Mouse (Mus musculus): ENCODE measurements around the gene Rgsl1. TPM values are rescaled to one million over a fixed set of nuclear protein-coding genes. Genes with fewer than 3 reads are reported as not detected.
A peak's percentile ranks its signal among the peaks of the same experiment; 100 is the strongest.
"Not testable (repeated sequence)": the region's sequence is repeated elsewhere in the genome, so short reads cannot be mapped to it uniquely, and the experiment has no call there.

Gene Rgsl1
- total RNA-seq, 2 experiments from 2014 or later, result 1.2 to 1.6 TPM

DNA sequence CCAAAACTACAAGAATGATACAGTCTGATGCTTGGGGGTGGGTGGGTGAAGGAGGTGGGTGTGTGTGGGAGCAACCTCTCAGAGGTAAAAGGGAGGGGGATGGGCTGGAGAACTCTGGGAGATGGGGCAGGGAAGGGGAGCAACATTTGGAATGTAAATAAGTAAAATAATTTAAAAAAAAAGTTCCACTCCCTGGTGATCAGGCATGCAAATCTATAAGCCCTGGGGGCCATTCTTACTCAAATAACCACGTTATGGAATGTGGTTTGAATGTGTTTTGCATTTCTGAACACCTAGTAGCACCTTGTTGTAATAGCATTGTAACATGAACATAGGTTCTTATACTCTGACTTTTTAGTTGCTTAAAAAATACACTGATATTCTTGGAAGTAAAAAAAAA is 60.6 kb downstream of the Rgsl1 start:
- DNase-seq (ENCODE audit: low spot score in 2 of 2), result no peak
- intact Hi-C loops (cut with DNase I), result no loop called here

DNA sequence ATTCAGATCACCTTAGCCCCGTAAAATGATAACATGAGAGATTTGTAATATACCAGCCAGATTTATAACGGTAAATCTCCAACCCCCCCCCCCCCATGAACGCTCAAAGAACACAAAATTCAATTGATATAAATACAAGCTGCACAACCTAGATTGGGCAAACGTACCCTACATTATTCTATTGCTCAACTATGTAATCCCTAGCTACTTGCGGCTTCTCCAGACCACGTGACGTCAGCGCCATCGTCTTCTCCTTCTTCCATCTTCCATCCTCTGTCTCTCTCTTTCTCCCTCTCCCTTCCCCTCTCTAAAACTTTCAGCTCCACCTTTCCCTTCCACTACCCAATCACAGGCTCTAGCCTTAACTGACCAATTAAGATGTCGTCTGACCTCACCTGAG is 65.7 kb downstream of the Rgsl1 start:
- intact Hi-C loops (cut with DNase I), result no loop called here
- DNase-seq (ENCODE audit: low spot score in 2 of 2), result no peak

DNA sequence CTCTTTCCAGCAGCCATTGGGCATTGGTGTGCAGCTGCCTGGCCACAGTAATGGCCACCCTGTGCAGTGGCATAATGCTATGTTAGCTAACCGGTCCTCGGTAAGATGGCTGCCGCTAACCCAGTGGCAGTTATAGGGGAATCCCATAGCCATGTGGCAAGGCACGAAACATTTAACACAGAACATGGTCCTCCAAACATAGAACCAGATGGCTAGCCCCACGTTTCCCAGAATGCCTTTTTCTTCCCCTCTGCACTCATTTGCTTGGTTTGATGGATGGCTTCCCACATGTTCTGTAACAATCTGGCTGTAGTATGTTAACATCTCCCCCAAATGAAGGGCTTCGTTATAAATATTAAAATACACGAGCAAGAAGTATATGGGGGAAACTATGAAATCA is 67.7 kb downstream of the Rgsl1 start:
- intact Hi-C loops (cut with DNase I), result no loop called here
- DNase-seq (ENCODE audit: low spot score in 2 of 2), result no peak

DNA sequence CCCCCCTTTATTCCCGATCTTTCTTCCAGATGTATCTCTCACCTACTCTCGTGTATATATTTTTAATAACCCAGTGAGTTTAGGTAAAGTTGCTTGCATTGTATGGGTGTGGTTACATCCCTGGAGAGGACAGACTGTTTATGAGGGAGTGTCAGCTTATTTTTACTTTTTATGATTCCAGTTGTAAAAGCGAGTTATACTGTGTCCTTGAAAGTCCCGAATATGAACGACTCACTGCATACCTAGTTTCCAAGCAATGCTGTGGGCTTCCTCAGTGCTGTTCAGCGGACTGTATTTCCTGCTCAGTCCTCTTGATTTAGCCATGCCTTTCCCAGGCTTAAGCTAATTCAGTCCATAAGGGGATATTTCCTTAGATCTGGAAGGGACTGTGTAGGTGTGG is 68.8 kb downstream of the Rgsl1 start:
- intact Hi-C loops (cut with DNase I), result no loop called here
- no peak for DNase-seq (ENCODE audit: low spot score in 2 of 2)

DNA sequence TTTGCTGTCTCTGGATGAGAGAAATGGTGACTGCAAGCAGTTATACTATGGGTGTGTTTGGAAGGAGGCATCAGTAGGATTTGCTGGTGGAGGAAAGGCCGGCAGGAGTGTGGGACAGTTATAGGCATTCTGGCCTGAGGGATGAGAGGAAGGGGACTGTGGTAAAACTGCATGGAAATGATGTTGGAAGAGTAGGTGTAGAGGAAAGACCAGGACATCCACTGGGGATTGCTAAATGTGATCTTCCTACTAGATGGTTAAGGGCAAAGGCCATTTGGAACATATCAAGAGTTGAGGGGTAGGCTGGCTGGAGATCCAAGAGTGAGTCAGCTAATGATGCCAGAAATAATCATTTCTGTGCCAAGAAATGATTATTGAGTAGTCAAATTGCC is 73.2 kb downstream of the Rgsl1 start:
- DNase-seq (ENCODE audit: low spot score in 2 of 2), result no peak
- intact Hi-C loops (cut with DNase I), result no loop called here

DNA sequence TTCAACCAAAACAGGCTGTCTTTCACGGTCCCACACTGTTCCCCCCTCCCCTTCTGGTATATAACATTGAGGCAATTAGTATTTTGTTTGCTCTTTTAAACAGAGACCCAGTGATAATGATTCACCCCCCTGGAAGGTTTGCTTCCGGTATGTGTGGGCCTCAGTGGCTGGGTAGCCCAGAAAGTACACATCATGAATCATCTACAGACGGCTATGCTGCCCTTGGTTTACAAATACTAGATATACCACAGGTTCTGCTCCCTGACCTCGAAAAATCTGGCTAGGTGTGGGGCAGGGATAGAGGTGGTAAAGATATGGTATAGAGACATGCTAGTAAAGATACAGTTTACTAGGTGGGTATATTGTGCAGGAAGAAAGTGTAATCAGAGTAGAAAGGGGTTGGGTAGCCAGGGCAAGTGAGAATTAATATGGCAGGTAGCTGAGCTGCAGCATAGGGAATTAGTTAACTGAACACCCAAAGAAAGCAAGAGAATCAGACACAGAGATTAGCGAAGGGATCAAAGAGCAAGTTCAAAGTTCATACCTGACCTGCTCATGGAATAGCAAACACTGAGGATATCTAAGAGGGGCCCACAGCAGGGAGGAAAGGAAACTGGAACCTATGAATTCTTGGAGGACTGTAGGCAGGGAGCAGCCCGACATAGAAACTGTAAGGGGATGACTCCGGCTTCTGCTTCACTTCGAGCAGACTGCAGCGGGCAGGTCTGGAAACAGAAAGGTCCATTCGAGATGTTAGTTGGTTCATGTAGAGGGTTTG is 73.8 kb downstream of the Rgsl1 start:
- intact Hi-C loops (cut with DNase I), result no loop called here
- no peak for DNase-seq (ENCODE audit: low spot score in 2 of 2)

DNA sequence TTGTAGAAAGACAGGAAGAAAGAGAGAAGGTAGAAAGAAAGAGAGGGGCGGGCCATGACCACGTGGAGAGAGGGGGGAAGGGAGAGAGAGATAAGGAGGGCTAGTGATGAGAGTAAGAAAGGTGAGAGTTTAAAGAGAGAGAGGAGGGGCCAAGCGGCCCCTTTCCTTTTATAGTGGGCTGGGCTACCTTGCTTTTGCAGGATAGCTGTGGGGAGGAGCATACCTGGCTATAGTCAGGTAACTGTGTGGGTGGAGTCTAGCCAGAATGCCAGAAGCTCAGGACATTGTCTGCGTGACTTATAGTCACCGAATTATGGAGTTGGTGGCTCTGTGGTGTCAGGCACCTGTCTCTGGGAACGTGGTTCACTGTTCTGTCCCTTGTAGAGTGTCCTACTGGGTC is 74.4 kb downstream of the Rgsl1 start:
- intact Hi-C loops (cut with DNase I); DNase-seq (ENCODE audit: low spot score in 2 of 2): not testable (repeated sequence)

DNA sequence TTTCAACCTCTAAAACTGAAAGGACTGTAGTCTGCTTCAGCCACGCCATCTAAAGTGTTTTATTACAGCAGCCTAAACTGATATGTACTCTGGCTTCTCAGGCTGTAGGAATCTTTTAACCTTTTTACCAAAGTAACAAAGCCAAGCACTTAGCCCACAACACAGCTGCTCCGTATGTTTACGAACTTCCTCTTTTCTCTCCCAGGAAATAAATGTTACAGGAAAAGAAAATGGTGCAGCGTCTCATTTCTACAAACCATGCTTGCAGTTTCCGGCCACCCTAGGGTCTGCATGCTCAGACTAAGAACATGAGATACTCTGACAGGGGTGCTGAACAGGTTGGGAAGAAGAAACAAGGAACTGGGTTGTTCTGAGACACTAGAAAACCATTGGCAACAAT is 75.5 kb downstream of the Rgsl1 start:
- intact Hi-C loops (cut with DNase I), result no loop called here
- DNase-seq (ENCODE audit: low spot score in 2 of 2), result no peak

DNA sequence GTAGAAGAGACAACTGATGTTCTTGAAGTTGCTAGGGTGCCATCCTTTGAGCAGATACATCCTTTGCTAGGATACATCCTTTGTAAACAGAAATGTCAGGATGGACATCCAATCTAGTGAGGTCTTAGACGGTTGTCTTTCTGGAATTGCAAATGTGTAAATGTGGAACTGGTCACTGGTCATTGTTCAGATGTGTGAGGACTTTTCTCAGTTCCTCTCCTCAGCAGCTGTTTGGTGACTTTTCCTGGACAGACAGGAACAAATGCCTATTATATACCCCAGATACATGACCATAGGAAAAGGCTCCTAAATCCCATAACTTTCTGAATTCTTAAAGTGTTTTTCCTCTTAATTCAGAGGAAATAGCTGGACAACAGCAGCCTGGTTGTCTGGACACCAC is 76.7 kb downstream of the Rgsl1 start:
- intact Hi-C loops (cut with DNase I), result no loop called here
- no peak for DNase-seq (ENCODE audit: low spot score in 2 of 2)

DNA sequence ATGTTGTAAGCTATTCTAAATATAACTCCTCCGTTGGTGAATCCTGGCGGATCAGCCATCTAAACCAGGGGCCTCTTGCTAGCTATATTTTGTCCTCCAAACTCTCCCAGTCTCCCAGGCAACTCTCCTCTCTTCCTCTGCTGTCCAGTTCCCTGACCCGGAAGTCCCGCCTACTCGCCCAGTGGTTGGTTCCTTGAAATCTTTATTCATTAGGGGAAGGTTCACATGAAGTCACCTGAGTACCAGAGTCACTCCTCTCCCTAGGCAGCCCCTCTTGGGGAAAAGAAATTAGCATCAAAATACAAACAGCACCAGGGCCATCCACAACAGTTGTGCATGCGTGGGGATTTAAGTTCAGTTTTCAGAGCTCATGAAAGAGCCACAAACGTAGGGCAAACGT is 77.6 kb downstream of the Rgsl1 start:
- intact Hi-C loops (cut with DNase I), result no loop called here
- DNase-seq (ENCODE audit: low spot score in 2 of 2), result no peak

DNA sequence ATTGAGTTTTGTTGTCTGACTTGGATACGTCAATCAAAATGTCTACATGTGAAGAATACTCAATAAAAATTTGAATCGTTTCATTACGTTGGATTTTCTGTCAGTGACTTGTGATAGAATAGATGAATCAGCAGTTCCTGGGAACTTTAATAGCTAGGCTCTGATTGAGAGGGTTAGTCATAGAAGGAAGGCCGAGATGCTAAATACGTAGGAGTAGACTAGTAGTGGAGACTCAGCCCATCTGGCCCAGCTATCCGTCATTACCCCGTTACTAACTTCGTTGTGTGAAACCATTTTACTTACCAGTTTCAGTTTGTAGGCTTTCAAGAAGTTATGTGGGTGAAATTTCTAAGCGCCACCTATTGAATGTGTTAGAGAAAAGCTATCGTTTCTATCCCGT is 79.8 kb downstream of the Rgsl1 start:
- intact Hi-C loops (cut with DNase I), result no loop called here
- DNase-seq (ENCODE audit: low spot score in 2 of 2), result no peak

DNA sequence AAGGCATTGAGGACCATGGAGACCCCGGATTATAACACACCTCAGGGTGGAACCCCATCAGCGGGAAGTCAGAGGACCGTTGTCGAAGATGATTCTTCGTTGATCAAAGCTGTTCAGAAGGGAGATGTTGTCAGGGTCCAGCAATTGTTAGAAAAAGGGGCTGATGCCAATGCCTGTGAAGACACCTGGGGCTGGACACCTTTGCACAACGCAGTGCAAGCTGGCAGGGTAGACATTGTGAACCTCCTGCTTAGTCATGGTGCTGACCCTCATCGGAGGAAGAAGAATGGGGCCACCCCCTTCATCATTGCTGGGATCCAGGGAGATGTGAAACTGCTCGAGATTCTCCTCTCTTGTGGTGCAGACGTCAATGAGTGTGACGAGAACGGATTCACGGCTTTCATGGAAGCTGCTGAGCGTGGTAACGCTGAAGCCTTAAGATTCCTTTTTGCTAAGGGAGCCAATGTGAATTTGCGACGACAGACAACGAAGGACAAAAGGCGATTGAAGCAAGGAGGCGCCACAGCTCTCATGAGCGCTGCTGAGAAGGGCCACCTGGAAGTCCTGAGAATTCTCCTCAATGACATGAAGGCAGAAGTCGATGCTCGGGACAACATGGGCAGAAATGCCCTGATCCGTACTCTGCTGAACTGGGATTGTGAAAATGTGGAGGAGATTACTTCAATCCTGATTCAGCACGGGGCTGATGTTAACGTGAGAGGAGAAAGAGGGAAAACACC is 90.0 kb downstream of the Rgsl1 start:
- DNase-seq (ENCODE audit: low spot score in 2 of 2), result no peak
- intact Hi-C loops (cut with DNase I), result loop anchor here (5.0 kb wide), 1 partner anchor 53 kb away; no protein-coding TSS in a partner anchor

DNA sequence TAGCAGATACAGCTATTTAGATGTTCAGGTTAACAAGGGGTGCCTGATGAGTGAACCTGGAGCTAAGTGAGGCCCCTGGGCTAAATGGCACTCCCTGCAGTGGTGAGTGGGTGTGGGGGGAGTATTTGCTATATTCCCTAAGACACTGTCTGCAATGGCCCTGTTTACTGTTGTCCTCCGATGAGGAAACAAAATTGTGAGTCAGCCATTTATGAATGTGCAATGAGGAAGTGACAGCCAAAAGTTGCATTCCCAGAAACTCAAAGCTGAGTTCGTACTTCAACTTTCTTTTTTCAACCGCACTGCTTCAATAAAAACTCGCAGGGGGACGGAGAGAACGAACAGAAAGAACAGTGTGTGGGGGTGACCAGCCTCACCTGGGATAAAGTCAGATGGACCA is 91.4 kb downstream of the Rgsl1 start:
- DNase-seq (ENCODE audit: low spot score in 2 of 2), result no peak
- intact Hi-C loops (cut with DNase I), result loop anchor here (5.0 kb wide), 1 partner anchor 55 kb away; no protein-coding TSS in a partner anchor

DNA sequence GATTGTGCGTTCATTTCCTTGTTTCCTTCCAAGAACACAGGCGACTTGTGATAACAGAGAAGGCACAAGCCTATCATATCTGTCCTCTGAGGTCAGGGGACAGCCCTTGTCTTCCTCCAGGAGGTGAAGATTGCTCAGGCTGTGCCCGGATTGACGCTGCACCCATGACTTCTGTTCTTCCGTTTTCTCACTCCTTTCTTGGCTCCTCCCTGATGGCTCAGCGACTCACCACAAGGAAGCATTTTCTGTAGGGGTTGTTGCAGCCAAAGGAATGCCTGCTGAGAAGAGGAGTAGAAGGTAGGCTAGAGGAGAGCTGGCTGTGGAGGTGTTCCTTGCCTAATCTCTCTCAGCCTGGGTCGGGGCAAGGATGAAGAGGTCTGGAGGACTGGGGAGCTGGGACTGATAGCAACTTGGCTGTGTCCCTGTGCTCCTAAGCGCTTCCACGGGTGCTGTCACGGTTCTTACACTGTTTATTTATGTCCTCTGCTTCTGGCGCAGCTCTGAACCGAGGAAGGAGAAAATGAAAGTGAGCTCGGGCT is 92.1 kb downstream of the Rgsl1 start:
- intact Hi-C loops (cut with DNase I), result loop anchor here (5.0 kb wide), 1 partner anchor 55 kb away; no protein-coding TSS in a partner anchor
- DNase-seq (ENCODE audit: low spot score in 2 of 2), result peak; percentile 39 to 62

DNA sequence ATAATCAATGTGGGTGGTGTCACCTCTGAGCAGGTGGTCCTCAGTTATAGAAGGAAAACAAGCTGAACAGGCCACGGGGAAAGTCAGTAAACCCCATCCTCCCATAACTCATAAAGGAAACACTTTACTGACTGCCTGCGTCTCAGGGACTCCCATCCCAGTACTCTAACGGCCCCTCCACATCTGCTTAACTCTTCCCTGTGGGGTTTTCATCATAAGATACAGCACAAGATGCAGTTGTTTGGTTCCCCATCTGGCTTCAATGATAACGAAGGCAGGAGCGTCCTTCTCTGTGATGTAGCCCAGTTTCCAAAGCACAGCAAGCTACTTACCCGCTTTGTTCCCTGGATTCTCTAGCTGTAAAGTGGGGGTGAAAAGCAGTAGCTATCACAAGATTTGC is 93.9 kb downstream of the Rgsl1 start:
- no peak for DNase-seq (ENCODE audit: low spot score in 2 of 2)
- intact Hi-C loops (cut with DNase I), result loop anchor here (5.0 kb wide), 1 partner anchor 57 kb away; no protein-coding TSS in a partner anchor

DNA sequence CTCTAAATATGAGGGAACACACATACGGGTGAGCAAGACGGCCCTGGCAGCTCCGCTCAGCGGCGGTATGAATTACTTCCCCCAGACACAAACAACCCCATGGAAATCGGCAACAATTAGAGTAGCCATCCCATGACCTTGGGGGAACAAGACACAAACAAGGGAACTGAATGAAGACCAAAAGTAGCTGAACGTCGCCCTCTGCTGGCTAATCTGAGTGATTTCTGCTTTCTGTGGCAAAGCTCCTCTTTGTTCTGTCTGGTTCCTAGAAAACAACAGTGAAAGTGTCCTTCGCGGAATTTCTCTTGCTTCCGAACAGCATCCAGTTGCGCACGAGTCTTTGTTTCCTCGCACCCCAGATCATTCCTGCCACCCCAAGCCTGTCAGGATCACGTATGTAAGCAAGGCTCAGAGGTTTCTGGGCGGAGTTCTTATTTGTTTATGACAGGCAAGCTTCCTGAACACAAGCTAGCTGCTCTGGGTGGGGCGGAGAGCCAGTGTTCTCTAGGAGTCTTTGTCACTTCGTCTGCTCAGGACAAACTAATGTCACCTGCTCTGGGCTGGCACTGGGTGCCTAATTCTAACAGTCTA is 94.6 kb downstream of the Rgsl1 start, which contains the start of gene Rnasel:
Gene Rnasel, plus strand, starts transcription at position 216 of the 591 bp plus-strand sequence.
- intact Hi-C loops (cut with DNase I), result loop anchor here (5.0 to 10.0 kb wide), 2 partner anchors 98 to 265 kb away; partner anchors contain the start of gene Dhx9
- peak; percentile 59 to 73 for DNase-seq (ENCODE audit: low spot score in 2 of 2)

DNA sequence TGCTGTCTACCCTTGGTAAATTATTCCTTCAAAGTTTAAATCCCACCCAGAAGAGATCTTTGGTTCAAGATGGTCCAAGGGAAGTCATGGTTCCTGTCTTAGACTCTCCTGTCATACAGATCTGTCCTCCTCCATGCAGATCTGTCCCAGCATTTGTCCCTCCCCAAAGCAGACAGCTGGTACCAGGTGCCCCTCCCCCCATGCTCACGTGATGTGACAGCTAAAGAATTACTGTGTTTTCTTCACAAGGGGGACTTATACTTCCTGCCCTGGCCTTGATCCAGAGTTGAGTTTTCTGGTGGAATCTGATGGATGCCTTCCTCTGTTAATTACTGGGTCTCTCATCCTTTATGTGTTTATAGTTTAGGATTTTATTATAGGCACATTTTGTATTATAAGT is 95.4 kb downstream of the Rgsl1 start:
- intact Hi-C loops (cut with DNase I), result loop anchor here (5.0 to 10.0 kb wide), 2 partner anchors 99 to 264 kb away; partner anchors contain the start of gene Dhx9
- no peak for DNase-seq (ENCODE audit: low spot score in 2 of 2)

DNA sequence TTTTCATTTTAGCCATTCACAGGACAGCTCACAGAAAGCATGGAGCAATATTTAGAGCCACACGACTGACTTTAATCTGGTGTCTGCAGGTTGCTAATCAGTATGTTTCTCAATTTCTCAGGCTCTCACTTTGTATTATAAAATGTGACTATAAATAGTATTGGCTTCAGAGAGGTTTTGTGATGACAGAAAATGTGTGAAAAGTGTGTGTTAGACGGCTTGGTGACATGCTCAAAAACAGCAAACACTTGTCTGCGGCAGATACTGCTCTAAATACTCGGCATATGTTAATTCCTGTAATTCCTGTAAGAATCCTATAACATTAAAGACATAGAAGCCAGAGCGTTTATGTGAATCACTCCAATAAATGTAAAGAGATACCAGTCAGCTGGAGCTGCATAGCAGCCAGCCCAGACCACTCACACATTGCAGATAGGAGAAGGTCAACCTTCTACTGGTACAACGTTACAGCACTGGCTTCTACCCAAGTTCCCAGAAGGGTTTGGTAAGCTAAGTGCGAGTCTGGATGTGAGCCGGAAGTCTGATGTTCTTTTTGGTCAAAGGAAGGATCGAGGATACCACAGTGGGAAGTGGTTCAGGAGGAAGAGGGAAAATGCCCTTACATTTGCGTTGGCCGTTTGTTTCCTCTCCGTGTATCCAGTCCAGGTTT is 95.9 kb downstream of the Rgsl1 start:
- intact Hi-C loops (cut with DNase I), result loop anchor here (2.0 to 10.0 kb wide), 3 partner anchors 99 to 433 kb away; partner anchors contain the start of gene Dhx9
- DNase-seq (ENCODE audit: low spot score in 2 of 2), result no peak

DNA sequence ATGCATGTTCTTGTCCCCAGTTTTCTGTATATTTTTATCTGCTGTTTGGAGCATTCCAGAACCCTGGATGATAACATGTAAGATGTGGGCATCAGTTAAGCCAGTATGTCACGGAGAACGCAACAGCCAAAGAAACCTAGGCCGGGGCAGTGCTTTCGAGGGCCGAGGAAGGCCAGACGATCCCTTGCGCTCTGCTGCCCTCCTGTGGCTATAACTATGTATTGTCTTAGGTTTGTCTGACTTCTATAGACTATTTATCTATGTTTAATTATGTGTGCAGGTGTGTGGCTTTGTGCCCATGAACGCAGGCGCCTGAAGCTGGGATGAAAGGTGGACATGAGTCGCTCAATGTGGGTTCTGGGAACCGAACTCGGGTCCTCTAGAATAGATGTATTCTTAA is 97.2 kb downstream of the Rgsl1 start:
- intact Hi-C loops (cut with DNase I), result loop anchor here (1.0 to 10.0 kb wide), 4 partner anchors 101 to 434 kb away; partner anchors contain the start of gene Dhx9
- peak; percentile 73 for DNase-seq (ENCODE audit: low spot score in 2 of 2)
